Mouse (Mus musculus) CD4-positive, CD25-positive, alpha-beta regulatory T cell, adult 9 weeks (primary cell): Measurements from ENCODE around the gene Tmem165. TPM values are rescaled to one million over a fixed set of nuclear protein-coding genes. Genes with fewer than 3 reads are reported as not detected.

ENCODE experiments used
- polyA plus RNA-seq: library from polyadenylated mRNA; unstranded; fragments of 100-300 nt; shearing (Covaris generic); gene quantifications from one replicate; pipeline ENCODE4 v1.2.1, GENCODE M21; 2017

Tmem165 gene
- polyA plus RNA-seq, result 5.7 TPM

DNA sequence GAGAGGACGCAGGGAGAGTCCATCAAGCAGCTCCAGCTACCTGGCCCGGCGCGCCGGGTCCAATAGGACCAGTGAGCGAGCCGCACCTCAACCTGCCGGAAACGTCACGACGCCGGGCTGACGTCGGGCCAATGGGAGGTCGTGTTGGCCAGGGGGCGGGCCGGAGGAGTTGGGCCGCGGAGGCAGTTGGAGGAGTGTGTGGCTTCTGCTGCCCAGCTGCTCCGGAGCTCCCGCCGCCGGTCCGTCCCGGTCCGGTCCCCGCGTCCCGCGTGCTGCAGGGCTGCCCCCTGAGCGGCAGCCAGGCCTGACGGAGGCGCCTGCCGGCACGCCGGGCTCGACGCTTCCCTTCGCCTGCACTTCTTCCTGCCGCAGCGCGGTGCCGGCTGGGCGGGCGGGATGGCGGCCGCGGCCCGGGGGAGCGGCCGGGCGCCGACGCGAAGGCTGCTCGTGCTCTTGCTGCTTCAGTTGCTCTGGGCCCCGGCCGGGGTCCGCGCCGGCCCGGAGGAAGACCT, at the start of gene Tmem165:
Gene Tmem165 (plus strand): TSS at position 131 of the 512 bp plus-strand sequence.

DNA sequence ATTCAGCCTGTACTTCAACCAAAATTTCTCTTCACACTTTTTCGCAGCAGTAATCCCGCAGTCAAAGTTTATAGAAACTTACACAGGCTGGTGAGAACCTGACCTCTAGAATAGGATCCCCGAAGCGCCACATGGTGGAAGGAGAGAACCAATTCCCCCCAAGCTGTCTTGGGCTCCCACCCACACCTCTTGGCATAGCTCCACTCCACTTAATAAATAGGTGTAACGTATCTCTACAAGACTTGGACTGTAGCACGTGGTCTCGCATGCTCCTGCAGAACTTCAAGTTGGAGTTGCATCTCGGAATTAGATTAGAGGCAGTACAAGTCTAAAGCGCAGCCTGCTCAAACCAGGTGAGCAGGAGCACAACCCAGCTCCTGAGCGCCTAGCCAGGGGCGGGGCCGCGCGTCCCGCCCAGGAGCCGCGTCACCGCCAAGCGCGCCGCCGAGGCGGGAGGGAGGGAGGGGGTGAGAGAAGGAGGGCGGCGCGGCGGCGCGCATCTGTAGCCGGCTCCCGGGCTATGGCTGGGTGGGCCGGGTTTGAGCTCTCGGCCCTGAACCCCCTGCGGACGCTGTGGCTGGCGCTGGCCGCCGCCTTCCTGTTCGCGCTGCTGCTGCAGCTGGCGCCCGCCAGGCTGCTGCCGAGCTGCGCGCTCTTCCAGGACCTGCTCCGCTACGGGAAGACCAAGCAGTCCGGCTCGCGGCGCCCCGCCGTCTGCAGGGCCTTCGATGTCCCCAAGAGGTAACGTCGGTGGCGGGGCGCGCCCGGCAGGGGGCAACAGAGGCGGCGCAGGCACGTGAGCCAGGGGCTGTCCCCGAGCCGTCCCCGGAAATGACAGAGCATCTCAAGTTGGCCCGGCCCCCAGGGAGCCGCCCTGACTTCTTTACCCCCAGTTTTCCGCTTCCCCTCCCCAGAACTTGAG, 43.6 kb upstream of the Tmem165 start, which contains the start of gene Srd5a3:
Gene Srd5a3 (plus strand): TSS at position 464 of the 922 bp plus-strand sequence.

Other genes with a start within 250 kb of the Tmem165 start
- 0.05 TPM for gene Kdr, start 205.4 kb upstream of the Tmem165 start, polyA plus RNA-seq
- gene Srd5a3, start 43.6 kb upstream of the Tmem165 start, polyA plus RNA-seq, result 23.1 TPM
- 17.1 TPM for gene Clock, start 120.9 kb downstream of the Tmem165 start, polyA plus RNA-seq
- not detected for gene Pdcl2, start 147.3 kb downstream of the Tmem165 start, polyA plus RNA-seq
- gene Nmu, start 179.9 kb downstream of the Tmem165 start, polyA plus RNA-seq, result not detected